Mouse (Mus musculus) gastrocnemius, postnatal 36 days (tissue): Measurements from ENCODE around the gene Tmem274. TPM values are rescaled to one million over a fixed set of nuclear protein-coding genes. Genes with fewer than 3 reads are reported as not detected.
"Not testable (repeated sequence)": the region's sequence is repeated elsewhere in the genome, so short reads cannot be mapped to it uniquely, and the experiment has no call there.

Source experiments
- DNase-seq, 2 experiments: peaks; one replicate each; pipeline ENCODE4 v3.0.0; 2022
- intact Hi-C: fragments of 180-260 bp; cut with DNase I; formaldehyde crosslinking; loops from one replicate; pipeline ENCODE4 v1.15.1; 2025
- long read RNA-seq, 2 experiments: library from polyadenylated mRNA; stranded (forward); transcript quantifications; one replicate each; pipeline ENCODE4 v2.0.0; 2021
- total RNA-seq, 2 experiments: library from RNA; stranded (reverse); gene quantifications; 2 replicates each; pipeline ENCODE4 v1.2.3; 2021

Gene Tmem274
- total RNA-seq, result not detected
- long read RNA-seq, experiment 1, result 0 reads
- long read RNA-seq, experiment 2, result 0 reads

DNA sequence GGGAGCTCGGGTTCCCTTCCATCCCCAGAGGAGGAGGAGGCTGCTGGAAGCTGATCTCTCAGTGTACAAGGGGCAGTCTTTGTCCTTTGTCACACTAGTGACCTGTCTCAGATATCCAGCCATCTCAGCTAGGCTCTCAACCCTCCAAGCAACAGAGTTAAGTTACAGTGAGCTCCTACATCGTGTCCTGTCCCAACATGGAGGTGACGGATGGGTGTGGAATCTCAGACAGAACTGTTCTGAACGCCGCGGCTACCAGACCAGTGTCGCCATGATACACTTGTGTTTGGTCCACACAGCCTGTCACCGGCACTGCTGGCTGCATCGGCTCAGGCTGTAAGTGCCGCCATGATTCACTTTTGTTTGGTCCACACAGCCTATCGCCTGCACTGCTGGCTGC is at the start of gene Tmem274:
Gene Tmem274 (plus strand): TSS at position 301 of the 400 bp plus-strand sequence.
- intact Hi-C loops, result no loop called here
- DNase-seq, result no peak

DNA sequence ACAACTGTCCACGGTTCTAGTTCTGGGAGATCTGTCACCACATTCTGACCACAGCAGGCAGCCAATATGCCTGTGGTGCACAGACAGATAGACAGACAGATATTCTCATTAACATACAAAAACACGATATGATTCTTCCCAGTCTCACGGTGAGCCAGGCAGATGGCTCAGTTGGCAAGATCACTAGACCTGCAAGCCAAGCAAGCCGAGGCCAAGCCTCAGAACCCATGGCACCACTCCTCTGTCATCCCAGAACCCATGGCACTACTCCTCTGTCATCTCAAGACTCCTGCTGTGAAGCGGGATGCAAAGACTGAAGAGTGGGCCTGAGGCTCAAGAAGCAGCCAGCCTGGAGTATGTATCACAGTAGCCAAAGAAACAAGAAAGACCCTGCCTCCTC is 47.6 kb upstream of the Tmem274 start:
- intact Hi-C loops, result no loop called here
- no peak for DNase-seq

DNA sequence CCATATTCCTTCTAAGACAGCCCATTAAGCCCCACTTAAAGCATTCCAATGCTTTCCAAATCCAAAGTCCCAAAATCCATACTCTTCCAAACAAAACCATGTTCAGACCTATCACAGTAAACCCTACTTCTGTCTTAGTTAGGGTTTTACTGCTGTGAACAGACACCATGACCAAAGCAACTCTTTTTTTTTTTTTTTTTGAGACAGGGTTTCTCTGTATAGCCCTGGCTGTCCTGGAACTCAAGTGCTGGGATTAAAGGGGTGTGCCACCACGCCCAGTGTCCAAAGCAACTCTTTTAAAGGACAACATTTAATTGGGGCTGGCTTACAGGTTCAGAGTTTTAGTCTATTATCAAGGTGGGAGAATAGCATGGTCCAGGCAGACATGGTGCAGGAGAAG is 45.3 kb upstream of the Tmem274 start:
- DNase-seq, intact Hi-C loops: not testable (repeated sequence)

DNA sequence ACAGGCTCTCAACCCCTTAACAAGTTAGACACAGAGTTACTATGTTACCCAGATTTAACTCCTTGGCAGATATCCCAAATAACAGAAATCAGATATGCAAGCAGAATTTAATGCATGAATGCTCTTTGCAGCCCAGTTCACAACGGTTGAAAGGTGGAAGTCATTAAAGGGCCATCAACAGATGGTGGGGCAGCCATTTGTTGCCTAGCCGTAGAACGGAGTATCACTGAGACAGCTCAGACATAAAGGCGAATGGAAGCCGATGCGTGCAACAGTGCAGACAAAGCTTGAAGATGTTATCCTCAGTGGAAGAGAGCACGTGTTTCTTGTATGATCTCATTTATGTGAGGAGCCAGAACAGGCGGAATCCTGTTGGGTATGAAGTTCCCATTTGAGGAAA is 36.6 kb upstream of the Tmem274 start:
- intact Hi-C loops, result loop anchor here (5.0 kb wide), 1 partner anchor 68 kb away; no protein-coding TSS in a partner anchor
- no peak for DNase-seq

DNA sequence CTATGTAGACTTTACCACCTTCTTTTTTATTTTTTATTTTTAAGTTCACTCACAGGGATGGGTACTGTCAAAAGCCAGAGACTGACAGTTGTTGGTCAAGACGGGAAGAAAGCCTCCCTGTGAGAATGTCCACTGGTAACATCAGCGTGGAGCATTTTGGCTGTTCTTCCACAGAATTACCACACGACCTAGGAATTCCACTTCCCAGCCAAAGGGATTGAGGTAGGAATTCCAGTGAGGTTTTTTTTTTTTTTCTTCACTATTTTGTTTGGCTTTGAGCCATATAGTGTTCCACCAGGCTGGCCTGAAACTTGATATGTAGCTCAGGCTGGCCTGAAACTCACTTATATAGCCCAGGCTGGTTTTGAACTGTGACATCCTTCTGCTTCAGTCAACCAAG is 34.7 kb upstream of the Tmem274 start:
- no peak for DNase-seq
- intact Hi-C loops, result loop anchor here (5.0 kb wide), 1 partner anchor 70 kb away; no protein-coding TSS in a partner anchor

DNA sequence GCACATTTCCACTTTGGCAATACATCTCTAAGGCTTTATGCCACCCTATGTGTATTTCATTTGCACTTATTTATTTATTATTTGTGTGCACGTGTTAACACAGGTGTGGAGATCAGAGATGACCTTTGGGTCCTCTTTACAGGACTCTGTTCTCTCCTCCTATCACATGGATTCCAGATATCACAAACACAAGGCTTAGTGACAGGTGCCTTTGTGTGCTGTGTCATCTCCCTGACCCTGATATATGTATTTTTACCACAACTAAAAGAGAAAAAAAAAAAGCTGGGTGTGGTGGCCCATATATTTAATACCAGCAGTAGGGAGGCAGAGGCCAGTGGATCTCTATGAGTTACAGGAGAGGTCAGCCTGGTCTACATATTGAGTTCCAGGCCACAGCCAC is 32.7 kb upstream of the Tmem274 start:
- intact Hi-C loops, result loop anchor here (5.0 kb wide), 1 partner anchor 72 kb away; no protein-coding TSS in a partner anchor

DNA sequence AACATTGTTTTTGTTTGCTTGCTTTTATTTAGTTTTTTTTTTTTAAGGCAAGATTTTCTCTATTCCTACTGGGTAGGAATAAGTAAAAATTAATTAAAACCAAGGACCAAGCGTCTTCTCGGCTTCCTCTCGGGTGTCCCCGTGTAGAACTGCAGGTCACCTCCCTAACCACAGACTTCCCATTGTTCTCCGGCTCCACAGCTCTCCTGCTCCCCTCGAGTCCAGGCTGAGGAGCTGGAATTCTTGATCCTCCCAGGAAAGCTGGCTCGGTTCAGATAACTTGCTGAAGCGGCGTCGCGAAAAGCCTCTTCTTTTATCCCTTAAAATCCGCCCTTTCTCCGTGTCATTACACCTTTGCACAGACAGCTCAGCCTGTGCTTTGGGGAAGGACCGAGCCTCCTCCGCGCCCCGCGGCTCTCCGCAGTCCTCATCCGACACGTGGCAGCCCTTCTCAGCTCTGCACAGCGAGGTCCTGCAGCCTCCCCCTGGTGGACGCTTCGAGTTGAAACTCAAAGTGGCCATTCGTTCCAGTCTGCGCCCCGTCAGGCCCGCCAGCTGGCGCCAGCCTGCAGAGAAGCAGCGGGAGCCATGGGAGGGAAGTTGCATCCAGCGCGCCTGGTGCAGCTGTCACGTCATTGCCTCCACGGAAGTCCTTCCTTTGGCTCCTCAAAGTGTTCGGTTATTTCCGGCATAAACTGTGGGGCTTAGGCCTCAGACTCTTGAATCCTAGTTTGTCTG is 32.0 kb upstream of the Tmem274 start:
- peak; percentile 81 to 90 for DNase-seq
- intact Hi-C loops, result loop anchor here (5.0 kb wide), 1 partner anchor 73 kb away; no protein-coding TSS in a partner anchor

More for the DNA sequence above, 32.7 kb upstream of the Tmem274 start:
- no peak for DNase-seq

DNA sequence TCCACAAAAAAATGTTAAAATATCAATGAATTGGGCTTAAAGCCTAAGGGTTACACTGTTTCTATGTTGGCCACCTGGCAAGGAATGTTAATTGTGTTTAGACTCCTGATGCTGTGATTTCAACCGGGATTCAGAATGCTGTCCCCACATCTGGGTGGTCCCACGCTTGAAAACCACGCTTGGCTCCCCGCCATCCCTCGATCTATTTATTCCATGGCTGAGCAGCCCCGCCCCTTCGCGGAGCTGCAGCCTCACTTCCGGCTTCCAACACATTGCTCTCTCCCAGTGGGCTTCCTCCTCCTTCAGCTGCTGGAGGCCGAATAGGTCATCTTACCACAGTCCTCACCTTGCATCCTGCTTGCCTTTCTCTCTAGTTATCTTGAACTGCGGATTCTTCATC is 31.3 kb upstream of the Tmem274 start:
- intact Hi-C loops, result no loop called here
- DNase-seq, result peak in 1 of 2 experiments; percentile 21

DNA sequence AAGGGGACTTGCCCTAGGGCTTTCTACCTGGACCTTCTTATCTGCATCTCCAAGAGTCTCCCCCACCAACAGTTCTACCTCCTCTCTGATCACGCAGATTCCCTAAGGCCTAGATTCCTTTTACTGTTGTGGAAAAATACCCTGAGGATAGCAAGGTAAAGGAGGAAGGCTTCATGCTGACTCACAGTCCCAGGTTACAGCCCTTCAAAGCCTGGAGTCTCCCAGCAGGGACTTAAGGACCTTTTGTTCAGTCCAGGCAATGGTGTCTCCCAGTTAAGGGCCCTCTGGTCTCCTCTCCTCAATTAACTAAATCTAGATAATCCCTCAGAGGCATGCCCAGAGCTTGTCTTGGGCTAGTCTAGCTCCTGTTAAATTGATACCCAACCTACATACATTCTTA is 30.9 kb upstream of the Tmem274 start:
- no peak for DNase-seq
- intact Hi-C loops, result no loop called here

DNA sequence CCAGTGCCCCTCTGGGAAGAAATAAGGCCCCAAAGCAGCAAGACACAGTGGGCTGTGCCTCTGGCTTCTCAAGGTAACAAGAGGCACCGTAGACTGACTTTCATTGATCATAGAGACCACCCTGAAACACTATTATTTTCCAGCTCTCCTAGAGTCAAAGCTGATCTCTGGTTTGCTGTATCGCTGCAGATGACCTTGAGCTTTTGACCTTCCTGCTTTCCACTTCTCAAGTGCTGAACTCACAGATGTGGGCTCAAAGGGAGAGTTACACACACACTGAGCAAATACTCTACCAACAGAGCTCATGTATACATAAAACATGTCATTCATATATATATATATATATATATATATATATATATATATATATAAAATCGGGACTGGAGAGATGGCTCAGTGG is 26.5 kb upstream of the Tmem274 start:
- DNase-seq, result no peak
- intact Hi-C loops, result no loop called here

DNA sequence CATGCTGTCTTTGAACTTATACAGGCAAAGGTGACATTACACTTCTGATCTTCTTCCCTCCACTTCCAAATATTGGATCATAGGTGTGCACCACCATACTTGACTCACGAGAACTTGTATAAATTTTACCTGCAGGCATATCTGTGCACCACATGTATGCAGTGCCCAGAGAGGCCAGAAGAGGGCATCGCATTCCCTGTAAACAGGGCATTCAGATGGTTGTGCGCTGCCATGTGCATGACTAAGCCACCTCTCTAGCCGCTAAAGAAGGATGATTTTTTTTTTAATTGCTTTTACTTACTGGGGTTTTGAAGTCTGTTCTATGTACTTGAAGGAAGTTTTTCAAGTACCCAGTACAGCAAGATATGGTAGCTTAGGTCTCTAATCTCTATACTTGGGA is 23.5 kb upstream of the Tmem274 start:
- intact Hi-C loops, result no loop called here
- DNase-seq, result no peak

DNA sequence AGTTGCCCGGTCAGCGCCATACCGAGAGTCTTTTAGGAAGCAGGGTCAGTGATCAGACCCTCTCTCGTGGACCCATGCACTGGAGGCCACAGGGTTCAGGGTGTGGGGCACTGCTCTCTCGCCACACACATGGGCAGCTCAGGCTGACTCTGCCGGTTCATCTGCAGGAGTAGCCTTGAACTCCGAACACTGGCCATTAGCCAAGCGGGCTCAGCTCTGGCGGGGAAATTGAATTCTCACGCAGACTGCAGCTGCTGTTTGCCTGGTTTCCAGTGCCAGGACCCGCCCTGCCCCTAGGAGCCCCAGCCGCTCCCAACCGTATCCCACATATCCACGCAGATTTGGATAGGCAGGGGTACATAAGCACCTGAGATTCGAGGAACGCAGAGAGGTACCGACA is 22.9 kb upstream of the Tmem274 start:
- DNase-seq, result no peak
- intact Hi-C loops, result no loop called here

DNA sequence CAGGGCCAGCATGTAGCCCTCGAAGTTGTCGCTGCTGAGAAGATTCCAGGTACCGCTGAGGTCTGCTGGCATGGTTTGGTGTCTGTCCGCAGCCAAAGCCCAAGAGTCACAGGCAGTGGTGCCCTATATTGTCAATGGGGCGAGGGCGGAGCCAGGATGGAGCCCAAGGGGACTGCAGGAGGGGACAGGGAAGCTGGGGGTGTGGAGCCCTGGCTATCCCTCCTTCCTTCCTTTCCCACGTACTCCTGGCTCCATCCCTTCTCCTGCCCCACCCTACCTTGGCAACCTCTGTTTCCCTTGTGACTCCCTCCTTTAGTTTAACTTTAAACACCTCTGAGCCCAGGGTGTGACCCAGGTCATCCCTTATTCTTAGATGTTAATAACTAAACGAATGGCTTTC is 22.3 kb upstream of the Tmem274 start, which contains the start of gene Rbp7:
Gene Rbp7 (minus strand): TSS at position 100 of the 400 bp plus-strand sequence.
- intact Hi-C loops, result no loop called here
- DNase-seq, result no peak

DNA sequence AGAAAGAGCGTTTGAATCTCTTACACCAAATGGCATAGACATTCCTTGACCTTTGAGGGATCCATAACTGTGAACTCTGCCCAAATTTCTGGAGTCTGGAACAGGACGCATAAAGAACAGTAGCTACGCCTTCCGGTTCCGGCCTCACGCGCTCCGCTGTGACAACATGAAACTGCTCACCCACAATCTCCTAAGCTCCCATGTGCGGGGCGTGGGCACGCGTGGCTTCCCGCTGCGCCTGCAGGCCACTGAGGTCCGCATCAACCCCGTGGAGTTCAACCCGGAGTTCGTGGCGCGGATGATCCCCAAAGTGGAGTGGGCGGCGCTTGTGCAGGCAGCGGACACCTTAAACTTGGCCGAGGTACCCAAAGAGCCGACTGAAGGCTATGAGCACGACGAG is 20.0 kb upstream of the Tmem274 start:
- DNase-seq, intact Hi-C loops: not testable (repeated sequence)

DNA sequence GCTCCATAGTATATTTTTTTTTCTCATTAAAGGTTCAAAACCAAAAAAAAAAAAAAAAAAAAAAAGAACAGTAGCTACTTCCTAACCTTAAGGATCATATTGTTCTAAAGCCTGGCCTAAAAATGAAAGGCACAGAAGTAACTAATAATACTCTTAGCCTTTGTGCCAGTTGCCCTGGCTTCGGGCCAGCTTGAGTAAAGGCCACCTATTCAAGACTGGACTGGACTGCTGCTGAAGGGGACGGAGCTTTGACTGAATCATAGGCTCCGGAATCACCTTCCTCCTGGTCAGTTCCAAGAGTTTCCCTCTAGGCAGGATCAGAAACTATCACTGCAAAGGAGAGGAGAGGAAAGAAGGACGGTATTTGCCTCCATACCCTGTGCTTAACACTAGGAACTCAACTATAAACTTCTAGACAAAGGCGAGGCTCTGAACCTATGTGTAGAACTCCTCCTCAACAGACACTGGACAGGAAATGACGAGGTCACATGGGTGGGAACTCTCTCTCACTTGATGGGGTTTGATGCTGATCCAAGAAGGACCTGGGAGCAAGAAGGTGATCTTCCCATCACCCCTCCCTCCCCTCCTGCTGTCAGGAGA is 19.2 kb upstream of the Tmem274 start:
- peak in 1 of 2 experiments; percentile 50 for DNase-seq
- intact Hi-C loops, result no loop called here

DNA sequence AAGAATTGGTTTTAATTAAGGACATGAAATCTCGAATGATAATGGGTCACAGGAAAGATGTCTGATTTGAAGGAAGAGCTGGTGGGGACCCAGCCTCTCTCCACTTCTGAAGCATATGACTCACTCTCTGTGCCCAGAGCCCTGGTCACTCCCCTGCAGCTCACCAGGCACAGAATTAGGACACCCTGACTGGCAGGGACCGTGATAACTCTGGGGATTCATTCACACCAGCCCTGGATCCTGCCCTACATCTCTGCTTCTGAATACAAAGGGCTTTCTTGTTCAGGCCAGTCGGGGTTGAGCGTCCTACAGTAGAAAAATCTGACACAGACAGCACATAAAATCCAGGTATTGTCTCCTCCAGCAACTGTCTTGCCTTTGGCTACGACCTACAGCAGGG is 18.7 kb upstream of the Tmem274 start:
- intact Hi-C loops, result no loop called here
- DNase-seq, result no peak

DNA sequence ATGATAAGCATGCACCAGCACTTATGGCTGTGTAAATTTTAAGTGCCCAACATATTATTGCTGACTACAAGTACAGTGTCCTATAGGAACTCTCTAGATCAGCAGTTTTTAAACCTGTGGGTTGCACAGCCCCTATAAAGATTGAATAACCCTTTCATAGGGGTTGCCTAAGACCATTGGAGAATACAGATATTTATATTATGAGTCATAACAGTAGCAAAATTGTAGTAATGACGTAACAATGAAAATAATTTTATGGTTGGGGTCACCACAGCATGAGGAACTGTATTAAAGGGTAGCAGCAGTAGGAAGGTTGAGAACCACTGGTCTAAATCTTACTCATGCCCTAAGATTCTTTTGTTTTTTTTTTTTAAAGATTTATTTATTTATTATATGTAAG is 17.8 kb upstream of the Tmem274 start:
- intact Hi-C loops, result no loop called here
- no peak for DNase-seq

DNA sequence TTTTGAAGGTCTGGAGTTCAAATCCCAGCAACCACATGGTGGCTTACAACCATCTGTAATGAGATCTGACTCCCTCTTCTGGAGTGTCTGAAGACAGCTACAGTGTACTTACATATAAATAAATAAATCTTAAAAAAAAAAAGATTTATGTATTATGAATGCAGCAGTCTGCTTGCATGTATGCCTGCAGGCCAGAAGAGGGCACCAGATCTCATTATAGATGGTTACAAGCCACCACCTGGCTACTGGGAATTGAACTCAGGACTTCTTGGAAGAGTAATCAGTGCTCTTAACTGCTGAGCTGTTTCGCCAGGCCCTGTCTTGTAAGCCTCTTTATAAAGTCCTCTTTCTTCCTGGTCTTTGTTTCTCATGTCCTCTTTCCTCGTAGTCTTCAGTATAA is 16.7 kb upstream of the Tmem274 start:
- intact Hi-C loops, result loop anchor here (5.0 kb wide), 1 partner anchor 82 kb away; no protein-coding TSS in a partner anchor
- DNase-seq, result not testable (repeated sequence)

DNA sequence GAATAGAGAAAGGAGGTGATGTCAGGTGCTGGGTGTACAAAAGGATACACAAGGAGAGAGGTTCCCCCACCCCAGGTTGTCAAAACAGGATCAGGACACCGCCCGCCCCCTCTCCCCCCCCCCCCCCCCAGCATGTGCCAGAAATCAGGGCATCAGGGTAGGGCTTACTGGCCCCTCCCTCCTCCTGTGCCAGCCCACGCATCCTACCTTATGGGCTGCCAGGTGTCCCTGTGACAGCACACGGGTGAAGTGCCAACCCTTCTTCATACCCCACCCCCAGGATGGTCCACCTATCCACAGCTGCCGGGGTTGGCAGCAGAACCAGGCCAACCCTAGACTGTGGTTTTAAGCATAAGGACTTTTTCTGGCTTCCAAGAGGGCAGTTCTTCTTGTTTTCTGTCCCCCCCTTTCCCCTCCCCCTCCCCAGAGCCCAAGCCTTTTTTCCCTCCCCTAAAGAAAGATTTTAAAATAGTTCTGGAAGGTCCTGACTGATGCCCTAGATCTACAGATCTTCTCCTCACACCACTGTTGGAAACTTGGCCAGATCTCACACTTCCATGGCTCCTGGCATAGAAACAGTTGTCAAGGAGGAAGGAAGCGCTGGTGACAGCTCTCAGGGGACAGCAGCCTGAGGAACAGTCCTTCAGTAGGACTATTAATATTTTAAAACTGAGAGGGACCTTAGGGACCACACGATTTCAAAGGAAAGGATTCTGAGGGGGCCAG is 15.4 kb upstream of the Tmem274 start:
- intact Hi-C loops, result loop anchor here (5.0 kb wide), 1 partner anchor 81 kb away; no protein-coding TSS in a partner anchor
- DNase-seq, result no peak

DNA sequence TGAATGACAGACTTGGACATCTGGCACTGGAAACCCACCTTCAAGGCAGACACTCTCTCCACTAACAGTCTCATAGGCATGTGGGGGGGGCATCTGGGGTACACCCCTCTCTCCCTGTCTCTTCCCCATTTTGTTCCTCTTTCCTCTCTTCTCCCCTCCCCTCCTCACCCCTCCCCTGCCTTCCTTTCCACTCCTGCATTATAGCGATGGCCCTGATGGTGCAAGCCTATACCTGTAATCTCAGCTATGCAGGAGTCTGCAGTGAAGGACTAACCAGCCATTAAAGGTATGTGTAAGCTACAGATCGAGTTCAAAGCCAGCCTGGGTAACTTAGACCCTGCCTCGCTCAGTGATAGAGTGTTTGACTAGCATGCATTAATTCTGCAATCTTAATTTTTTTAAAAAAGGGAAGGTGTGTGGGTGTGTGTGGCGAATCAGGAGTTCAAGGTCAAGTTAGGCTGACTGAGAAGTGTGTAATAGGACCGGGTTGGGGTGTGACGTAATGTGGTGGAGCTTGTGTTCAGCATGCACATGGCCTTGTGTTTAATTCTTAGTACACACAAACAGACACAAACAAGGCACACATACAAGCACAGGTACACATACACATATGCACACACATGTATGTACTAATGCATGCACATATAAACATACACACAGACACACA is 14.7 kb upstream of the Tmem274 start:
- intact Hi-C loops, result loop anchor here (5.0 kb wide), 1 partner anchor 80 kb away; no protein-coding TSS in a partner anchor
- no peak for DNase-seq
